Mouse (Mus musculus) thymus, postnatal 25 days (tissue): ENCODE data around the gene Usp4.

Experiments used
- DNase-seq: peaks from one replicate; pipeline ENCODE4 v3.0.0; 2022

The Usp4 gene

DNA sequence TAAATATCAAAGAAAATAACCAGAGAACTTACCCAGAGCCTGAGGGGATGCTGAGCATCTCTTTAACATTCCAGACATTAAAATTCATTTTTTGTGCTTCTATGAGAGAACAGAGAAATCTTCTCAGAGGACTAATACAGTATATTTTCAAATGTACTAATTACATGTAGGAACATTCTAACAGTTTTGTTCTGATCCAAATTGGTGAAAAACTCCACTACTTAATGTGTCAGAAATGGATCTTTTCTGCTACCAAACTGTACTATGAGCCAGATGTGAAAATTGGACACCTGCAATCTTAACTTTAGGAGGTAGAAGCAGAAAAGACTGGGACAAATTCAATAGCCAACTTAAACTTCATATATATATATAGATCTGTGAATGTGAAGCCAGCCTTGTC is 80.7 kb downstream of the Usp4 start, which contains the start of gene Ccdc36:
Ccdc36 (minus strand) TSS at position 101 of the 400 bp plus-strand sequence.
- no peak for DNase-seq

GRCm38 (mm10) chr9:108431431-108432067 is 83.9 kb downstream of the Usp4 start:
- no peak for DNase-seq

DNA sequence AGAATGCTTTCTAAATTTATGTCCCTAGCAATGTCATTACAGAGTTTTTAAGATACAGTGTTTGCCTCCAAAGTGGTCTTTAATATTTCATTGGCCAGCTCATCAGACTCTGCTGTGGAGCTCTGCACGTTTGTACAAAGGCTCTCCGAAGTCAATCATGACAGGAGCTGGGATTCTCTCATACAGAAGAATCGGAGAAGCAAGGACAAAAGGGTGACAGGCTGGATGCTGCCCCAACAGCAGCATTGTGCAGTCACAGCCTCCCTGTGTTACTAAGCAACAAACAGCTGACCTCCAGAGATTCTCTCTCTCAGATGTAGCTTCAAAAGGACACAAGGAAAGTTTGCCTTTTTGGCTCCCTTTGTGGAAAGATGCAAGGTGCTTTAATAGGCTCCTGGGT is 88.5 kb downstream of the Usp4 start, which contains the start of gene BC048562:
BC048562 (plus strand) TSS at position 301 of the 400 bp plus-strand sequence.
- DNase-seq: no peak

- no peak for DNase-seq
Measured at GRCm38 (mm10) chr9:108439176-108439575, 91.5 kb downstream of the Usp4 start.

DNA sequence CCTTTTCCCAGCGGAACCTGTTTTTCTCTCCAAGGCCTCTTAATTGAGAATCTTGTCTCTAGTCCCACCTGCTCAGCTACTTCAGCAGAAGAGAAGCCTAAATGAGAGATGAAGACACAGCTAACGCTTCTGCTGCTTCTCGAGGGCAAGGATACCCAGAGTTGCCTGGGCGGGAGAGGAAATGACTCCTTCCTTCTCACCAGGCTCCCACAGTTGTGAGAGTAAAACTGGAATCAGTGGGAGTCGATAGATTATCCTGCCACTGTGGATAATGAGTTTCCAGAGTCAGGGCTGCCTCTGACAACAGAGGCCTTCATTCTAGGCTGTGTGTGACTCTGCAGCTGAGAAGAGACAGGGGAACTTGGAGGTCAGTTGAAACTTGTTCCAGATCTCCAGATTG is 92.8 kb downstream of the Usp4 start:
- no peak for DNase-seq

GRCm38 (mm10) chr9:108441236-108441919 is 93.7 kb downstream of the Usp4 start:
- DNase-seq: no peak
